Mouse (Mus musculus) limb, embryonic 10.5 days (tissue): Measurements from ENCODE around the gene Mcf2l. TPM values are rescaled to one million over a fixed set of nuclear protein-coding genes. Genes with fewer than 3 reads are reported as not detected.

Experiments
- DNase-seq: peaks from one replicate; pipeline ENCODE4 v3.0.0-alpha.2; 2017; ENCODE audit warnings: low spot score
- H3K27ac ChIP-seq: fragments of 300-500 bp; sonication (generic); 2 replicates; pipeline ENCODE4 v1.5.1; 2016; ENCODE audit warnings: mild to moderate bottlenecking
- H3K27me3 ChIP-seq: fragments of 300-500 bp; sonication (generic); 2 replicates; pipeline ENCODE4 v1.6.1; 2016; ENCODE audit warnings: low read depth, mild to moderate bottlenecking; ENCODE audit not compliant: poor library complexity, severe bottlenecking
- H3K36me3 ChIP-seq: fragments of 300-500 bp; sonication (generic); 2 replicates; pipeline ENCODE4 v1.6.1; 2016; ENCODE audit warnings: mild to moderate bottlenecking, moderate library complexity
- H3K4me1 ChIP-seq: fragments of 300-500 bp; sonication (generic); 2 replicates; pipeline ENCODE4 v1.6.1; 2016
- H3K4me3 ChIP-seq: fragments of 300-500 bp; sonication (generic); 2 replicates; pipeline ENCODE4 v1.5.1; 2016; ENCODE audit warnings: mild to moderate bottlenecking, moderate library complexity
- H3K9me3 ChIP-seq: fragments of 300-500 bp; sonication (generic); replicated peaks from 2 replicates; pipeline ENCODE4 v1.6.1; 2016; ENCODE audit warnings: mild to moderate bottlenecking
- WGBS: fragments of 180-500 bp; shearing (Covaris S2); methylation state at CpG from one replicate; pipeline ENCODE4 v1.1.7; 2016; 5-methylcytosine and 5-hydroxymethylcytosine counted together
- polyA plus RNA-seq: library from polyadenylated mRNA; unstranded; fragments of >200 nt; fragmentation: Nextera tagmentation; extraction: Ambion mirVana; gene quantifications from 2 replicates; pipeline ENCODE4 v1.2.1, GENCODE M21; 2016

The Mcf2l gene
- polyA plus RNA-seq, 1 experiment from 2014 or later = 10.3 TPM

DNA sequence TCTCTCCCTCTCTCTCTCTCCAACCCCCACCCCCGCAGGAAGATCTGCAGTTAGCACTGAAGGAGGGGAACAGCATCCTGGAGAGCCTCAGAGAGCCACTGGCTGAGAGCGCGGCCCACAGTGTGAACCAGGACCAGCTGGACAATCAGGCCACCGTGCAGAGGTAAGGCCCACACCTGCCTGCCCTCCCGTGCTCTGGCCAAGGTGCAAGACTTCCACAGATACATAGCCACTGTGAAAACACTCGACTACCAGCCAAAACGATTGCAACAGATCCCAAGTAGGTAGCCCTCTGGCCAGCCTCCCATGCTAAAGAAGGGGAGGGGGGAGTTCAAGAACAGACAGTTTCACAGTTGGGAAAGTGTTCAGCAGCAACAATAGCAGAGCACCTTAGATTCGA, 124.7 kb downstream of the Mcf2l start:
- 78% methylated on average over 7 of the region's 8 CpGs for WGBS
- peaks cover 24% of the 10 kb centered on the region for H3K36me3 ChIP-seq
- no peak overlapping the region for H3K4me3 ChIP-seq
- DNase-seq = no peak
- peaks cover 19% of the 10 kb centered on the region for H3K4me1 ChIP-seq
- H3K27ac ChIP-seq = no peak overlapping the region
- no peaks in the 10 kb centered on the region for H3K27me3 ChIP-seq
- H3K9me3 ChIP-seq = no peaks in the 10 kb centered on the region

DNA sequence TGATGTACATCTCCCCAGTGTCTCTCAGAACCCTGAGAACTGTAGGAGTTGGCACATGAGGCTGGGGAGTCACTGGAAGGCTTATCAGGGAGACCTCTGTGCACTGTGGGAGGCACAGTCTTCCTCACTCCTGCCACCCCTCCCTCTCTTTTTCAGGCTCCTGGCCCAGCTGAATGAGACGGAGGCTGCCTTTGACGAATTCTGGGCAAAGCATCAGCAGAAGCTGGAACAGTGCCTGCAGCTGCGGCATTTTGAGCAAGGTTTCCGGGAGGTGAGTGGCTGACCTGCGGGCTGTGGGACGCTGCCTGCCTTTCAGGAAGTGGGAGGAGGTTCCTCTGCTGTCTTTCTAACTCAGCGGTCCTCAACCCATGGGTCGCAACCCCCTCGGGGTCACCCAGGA, 126.2 kb downstream of the Mcf2l start:
- H3K4me3 ChIP-seq = no peak overlapping the region
- WGBS = 87% methylated on average over 9 of the region's 9 CpGs
- no peak overlapping the region for H3K27ac ChIP-seq
- no peak for DNase-seq
- no peaks in the 10 kb centered on the region for H3K27me3 ChIP-seq
- peaks cover 19% of the 10 kb centered on the region for H3K4me1 ChIP-seq
- H3K36me3 ChIP-seq = peaks cover 31% of the 10 kb centered on the region
- H3K9me3 ChIP-seq = no peaks in the 10 kb centered on the region

DNA sequence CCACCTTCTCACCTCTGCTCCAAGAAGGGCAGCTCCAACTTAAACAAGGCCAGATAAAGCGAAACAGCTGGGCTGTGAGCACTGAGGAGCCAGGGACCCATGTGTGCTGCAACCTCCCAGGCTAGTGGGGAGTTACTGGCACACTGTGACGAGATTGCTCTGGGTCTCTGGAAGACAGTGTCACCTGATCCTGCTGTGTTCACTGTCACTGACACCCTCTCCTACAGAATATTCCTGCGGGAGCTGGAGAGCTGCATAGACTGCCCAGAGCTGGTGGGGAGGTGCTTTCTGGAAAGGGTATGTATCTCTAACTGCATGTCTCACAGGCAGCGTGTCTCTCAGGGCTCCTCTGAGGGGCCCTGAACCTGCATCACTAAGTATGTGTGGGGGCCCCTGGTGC, 133.9 kb downstream of the Mcf2l start:
- Histone ChIP-seq H3K4me1 (0 out of 2 replicates have a peak, but pooled peaks cover 4% of the 10 kb centered on the region), H3K9me3 (no peaks in the 10 kb centered on the region), H3K36me3 (peaks cover 28% of the 10 kb centered on the region), H3K4me3 (no peak overlapping the region), H3K27me3 (no peaks in the 10 kb centered on the region), H3K27ac (no peak overlapping the region)
- 56% methylated on average over 4 of the region's 4 CpGs for WGBS
- DNase-seq = no peak

DNA sequence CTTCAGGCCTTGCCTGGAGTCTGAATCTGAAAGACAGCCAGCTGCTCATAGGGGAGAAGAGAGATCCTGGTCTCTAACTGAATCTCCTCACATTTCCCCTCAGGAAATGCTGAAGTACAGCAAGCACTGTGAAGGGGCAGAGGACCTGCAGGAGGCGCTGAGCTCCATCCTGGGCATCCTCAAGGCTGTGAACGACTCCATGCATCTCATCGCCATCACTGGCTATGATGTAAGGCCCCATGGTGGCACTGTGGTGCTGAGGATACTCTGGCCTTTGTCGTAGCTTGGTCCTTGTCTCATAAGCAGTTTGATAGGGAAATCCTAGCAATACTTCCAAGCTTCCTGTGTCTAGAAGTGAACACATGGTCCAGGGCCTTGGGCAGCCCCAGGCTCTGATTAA, 136.7 kb downstream of the Mcf2l start:
- WGBS = 62% methylated on average over 4 of the region's 4 CpGs
- DNase-seq = no peak
- Histone ChIP-seq H3K4me3 (no peak overlapping the region), H3K36me3 (peaks cover 31% of the 10 kb centered on the region), H3K4me1 (0 out of 2 replicates have a peak, but pooled peaks cover 4% of the 10 kb centered on the region), H3K9me3 (no peaks in the 10 kb centered on the region), H3K27ac (no peak overlapping the region), H3K27me3 (no peaks in the 10 kb centered on the region)

DNA sequence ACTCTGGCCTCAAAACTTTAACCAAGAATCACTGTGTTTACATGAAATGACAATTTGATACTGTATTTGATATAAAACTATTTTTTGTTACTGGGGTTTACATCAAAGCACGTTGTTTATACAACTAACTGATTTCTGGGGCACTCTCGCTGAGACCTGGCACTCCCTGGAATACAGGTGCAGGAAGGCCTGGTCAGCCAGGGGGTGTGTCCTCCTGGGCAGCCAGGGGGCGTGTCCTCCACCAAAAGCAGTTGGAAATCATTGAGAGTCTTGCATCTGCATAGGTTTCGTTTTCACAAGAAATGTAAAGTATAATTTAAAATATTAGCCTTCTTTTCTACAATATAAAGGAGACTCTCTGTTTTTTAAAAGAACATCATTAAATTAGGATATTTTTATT, 146.0 kb downstream of the Mcf2l start:
- 60% methylated on average over 4 of the region's 4 CpGs for WGBS
- 0 out of 2 replicates have a peak, but pooled peaks cover 3% of the 10 kb centered on the region for H3K36me3 ChIP-seq
- no peak for DNase-seq

DNA sequence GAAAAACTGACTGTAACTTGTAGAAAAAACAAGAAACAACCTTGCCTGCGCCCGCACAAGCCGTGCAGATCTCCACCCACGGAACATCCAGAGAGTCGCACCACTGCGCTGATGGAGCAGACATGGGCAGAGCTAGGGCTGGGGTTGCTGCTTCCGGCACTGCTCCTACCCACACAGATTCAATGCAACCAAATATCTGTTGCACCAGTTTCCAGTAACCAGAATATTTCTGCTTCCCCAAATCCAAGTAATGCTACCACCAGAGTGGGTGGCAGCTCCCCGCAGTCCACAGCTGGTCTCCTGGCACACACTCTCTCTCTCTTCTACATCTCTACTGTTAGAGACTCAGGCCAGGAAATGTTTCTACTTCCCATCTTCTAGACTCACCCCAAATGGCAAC, 148.2 kb downstream of the Mcf2l start:
- Histone ChIP-seq H3K27me3 (no peaks in the 10 kb centered on the region), H3K4me3 (no peak overlapping the region), H3K9me3 (no peaks in the 10 kb centered on the region), H3K4me1 (peaks cover 10% of the 10 kb centered on the region), H3K27ac (no peak overlapping the region), H3K36me3 (no peaks in the 10 kb centered on the region)
- DNase-seq = no peak
- WGBS = 92% methylated on average over 8 of the region's 8 CpGs

More for the DNA sequence above, 146.0 kb downstream of the Mcf2l start:
- no peaks in the 10 kb centered on the region for H3K4me1 ChIP-seq
- no peak overlapping the region for H3K27ac ChIP-seq
- H3K9me3 ChIP-seq = no peaks in the 10 kb centered on the region
- no peaks in the 10 kb centered on the region for H3K27me3 ChIP-seq
- H3K4me3 ChIP-seq = no peak overlapping the region

DNA sequence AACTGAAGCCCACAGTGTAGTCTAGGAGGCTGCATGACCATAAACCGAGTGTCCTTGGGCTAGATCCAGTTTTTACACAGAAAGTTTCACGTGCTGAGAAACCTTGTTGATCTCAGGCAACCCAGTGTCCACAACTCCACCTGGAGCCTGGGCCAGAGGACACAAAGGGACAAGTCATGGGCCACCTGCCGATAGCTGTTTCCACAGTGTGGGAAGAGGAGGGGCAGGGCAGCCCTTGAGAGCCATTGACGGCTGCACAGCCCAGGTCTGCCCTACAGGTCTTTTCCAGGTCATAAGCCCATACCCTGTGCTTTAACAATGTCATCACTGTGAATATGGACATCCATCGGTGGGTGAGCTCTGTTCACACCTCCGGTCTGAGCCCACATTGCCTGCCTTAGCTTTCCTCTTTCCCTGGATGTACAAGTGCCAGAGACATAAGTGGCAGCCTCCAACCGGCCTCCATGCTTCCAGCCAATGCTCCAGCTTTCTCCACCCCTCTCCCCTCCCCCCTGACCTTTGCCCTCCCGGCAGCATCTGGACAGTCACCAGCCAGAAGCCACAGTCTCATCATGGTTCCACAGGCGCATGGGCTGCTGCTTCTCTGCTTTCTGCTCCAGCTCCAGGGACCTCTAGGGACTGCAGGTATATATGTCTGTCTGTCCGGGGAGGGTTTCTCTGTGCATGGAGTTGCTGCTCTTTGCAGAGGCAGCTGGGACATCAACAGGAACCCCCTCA, 152.1 kb downstream of the Mcf2l start, which contains the start of gene F7:
Gene F7, plus strand, starts transcription at position 548 of the 738 bp plus-strand sequence.
- H3K4me1 ChIP-seq = peaks cover 15% of the 10 kb centered on the region
- DNase-seq = no peak
- no peaks in the 10 kb centered on the region for H3K36me3 ChIP-seq
- H3K9me3 ChIP-seq = no peaks in the 10 kb centered on the region
- H3K27ac ChIP-seq = no peak within 1 kb of the TSS
- no peak within 1 kb of the TSS for H3K4me3 ChIP-seq
- WGBS = 63% methylated on average over 10 of the region's 10 CpGs
- no peaks in the 10 kb centered on the region for H3K27me3 ChIP-seq

DNA sequence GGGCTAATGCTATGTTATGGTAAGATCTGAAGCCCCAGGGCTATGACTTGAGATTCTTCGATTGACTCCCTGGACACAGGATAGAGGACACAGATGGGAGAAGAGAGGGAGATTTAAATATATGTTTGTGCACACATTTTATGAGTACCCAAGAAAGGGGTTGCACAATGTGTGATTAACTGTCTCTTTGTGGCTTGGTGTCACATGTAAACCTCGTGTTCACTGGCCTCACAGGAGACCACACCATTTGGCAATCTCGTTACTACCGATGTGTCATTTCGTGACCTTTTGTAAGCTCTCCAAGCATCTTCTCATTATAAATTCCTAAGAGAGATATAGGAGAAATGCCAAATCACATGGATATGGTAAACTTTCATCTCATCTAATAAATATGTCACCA, 154.0 kb downstream of the Mcf2l start:
- Histone ChIP-seq H3K27me3 (no peaks in the 10 kb centered on the region), H3K4me3 (no peak overlapping the region), H3K4me1 (peaks cover 15% of the 10 kb centered on the region), H3K36me3 (no peaks in the 10 kb centered on the region), H3K9me3 (no peaks in the 10 kb centered on the region), H3K27ac (no peak overlapping the region)
- no peak for DNase-seq
- WGBS = 85% methylated on average over 5 of the region's 5 CpGs

DNA sequence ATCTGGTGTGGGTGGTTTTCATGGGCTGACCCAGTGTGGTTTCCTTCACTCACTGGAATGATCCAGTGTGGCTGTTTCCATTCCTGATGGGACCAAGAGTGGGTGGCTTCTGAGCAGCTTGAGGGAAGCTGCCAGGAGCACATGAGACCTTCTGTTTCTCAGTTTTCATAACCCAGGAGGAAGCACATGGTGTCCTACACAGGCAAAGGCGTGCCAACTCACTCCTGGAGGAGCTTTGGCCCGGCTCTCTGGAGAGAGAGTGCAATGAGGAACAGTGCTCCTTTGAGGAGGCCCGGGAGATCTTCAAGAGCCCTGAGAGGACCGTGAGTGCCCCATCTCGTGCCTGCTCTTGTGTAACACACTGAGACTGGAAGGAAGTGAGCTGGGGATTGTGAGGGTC, 154.9 kb downstream of the Mcf2l start:
- Histone ChIP-seq H3K27ac (no peak overlapping the region), H3K36me3 (no peaks in the 10 kb centered on the region), H3K9me3 (no peaks in the 10 kb centered on the region), H3K4me3 (no peak overlapping the region), H3K27me3 (no peaks in the 10 kb centered on the region), H3K4me1 (peaks cover 15% of the 10 kb centered on the region)
- WGBS = 72% methylated on average over 5 of the region's 5 CpGs
- no peak for DNase-seq

DNA sequence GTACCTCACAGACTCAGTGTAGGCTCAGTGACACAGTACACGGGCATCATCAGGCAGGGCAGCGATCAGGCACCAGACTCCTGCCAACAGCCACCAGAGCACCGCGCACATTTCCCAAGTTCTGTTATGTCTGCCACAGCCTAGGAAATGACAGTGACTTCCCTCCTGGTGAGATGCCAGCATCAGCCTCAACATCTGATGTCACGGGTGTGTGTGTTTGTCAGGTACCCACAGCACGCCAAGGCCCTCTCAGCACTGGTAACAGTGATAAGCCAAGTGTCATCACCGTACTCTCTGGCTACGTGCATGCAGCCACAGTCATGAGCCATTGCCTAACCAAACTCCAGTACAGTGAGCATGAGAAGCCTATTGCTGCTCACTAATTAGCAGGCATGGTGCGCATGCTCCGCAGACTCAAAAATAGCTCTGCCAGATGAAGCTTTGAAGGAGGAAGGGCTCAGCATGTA, 162.8 kb downstream of the Mcf2l start:
- no peak for DNase-seq
- 95% methylated on average over 10 of the region's 10 CpGs for WGBS
- Histone ChIP-seq H3K27me3 (no peaks in the 10 kb centered on the region), H3K9me3 (no peaks in the 10 kb centered on the region), H3K4me1 (peaks cover 14% of the 10 kb centered on the region), H3K4me3 (no peak overlapping the region), H3K27ac (0 out of 2 replicates have a peak overlapping the region, but pooled peaks have one; percentile 14), H3K36me3 (no peaks in the 10 kb centered on the region)

DNA sequence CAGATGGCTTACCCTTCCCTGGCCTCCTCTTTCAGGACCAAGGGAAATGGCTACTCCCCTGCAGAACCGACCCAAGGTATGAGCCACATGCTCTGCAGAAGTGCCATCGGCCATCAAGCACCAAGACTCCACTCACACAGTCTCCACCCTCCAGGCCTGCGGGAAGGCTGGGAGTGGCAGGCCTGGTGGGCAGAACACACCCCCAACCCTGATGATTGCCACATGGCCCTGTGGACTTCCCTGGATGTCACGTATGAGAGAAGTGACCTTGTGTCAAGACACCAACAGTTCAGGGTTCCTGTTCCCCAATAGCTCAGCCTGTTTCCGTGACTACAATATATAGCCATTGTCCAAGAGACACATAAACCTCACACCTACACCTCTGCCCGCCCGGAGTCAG, 163.4 kb downstream of the Mcf2l start, which contains the start of gene F10:
Gene F10, plus strand, starts transcription at position 294 of the 400 bp plus-strand sequence.
- Histone ChIP-seq H3K27me3 (no peaks in the 10 kb centered on the region), H3K4me3 (no peak within 1 kb of the TSS), H3K4me1 (peaks cover 14% of the 10 kb centered on the region), H3K9me3 (no peaks in the 10 kb centered on the region), H3K27ac (peak within 1 kb of the TSS; percentile 38; the same call in 1 of the 2 replicates), H3K36me3 (no peaks in the 10 kb centered on the region)
- 74% methylated on average over 7 of the region's 7 CpGs for WGBS
- DNase-seq = no peak

DNA sequence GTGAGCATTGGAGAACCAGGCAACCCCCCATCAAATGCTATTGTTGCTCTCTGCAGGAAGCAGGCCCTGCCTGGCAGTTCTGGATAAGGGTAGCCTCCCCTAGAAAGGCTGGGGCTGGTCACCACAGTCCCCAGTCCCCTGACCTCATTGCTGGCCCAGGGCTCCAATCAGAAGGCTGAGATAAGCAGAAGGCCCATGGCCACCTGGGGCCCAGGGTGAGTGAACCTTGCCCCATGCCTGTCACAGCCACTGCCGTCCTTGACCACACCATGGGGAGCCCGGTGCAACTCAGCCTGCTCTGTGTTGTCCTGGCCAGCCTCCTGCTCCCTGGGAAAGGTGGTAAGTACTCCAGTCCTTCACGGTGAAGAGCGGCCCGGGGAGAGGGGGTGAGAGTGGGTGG, 164.0 kb downstream of the Mcf2l start:
- Histone ChIP-seq H3K36me3 (no peaks in the 10 kb centered on the region), H3K4me1 (peaks cover 14% of the 10 kb centered on the region), H3K9me3 (no peaks in the 10 kb centered on the region), H3K27me3 (no peaks in the 10 kb centered on the region), H3K4me3 (no peak overlapping the region), H3K27ac (peak overlapping the region; percentile 8; the same call in 1 of the 2 replicates)
- 59% methylated on average over 5 of the region's 5 CpGs for WGBS
- no peak for DNase-seq

DNA sequence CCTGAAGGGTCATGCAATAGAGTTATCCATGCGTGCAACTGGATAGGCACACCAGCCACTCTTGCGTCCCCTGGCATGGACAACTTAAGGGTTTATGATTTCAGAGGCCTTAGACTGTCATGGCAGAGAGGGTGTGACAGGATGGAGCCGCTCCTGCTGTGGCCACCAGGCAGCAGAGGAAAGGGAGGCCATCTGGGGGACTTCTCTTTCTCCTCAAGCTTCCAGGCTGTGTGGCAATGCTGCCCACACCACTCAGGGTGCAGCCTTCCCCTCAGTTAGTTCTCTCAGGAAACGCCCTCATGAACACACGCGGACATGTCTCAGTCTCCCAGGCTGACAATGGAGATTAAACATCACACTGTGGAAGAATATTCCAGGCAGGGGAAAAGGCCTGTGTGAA, 165.4 kb downstream of the Mcf2l start:
- no peaks in the 10 kb centered on the region for H3K27me3 ChIP-seq
- 90% methylated on average over 6 of the region's 6 CpGs for WGBS
- H3K4me3 ChIP-seq = no peak overlapping the region
- no peaks in the 10 kb centered on the region for H3K36me3 ChIP-seq
- peaks cover 14% of the 10 kb centered on the region for H3K4me1 ChIP-seq
- no peak for DNase-seq
- no peak overlapping the region for H3K27ac ChIP-seq
- H3K9me3 ChIP-seq = no peaks in the 10 kb centered on the region
